Mouse (Mus musculus) kidney, postnatal 36 days (tissue): ENCODE results near the gene Olfr1160.
"Not testable (repeated sequence)": the region's sequence is repeated elsewhere in the genome, so short reads cannot be mapped to it uniquely, and the experiment has no call there.

ENCODE experiments used
- DNase-seq, 2 experiments: peaks; one replicate each; pipeline ENCODE4 v3.0.0; 2021 to 2022; ENCODE audit warnings: mixed read lengths in 2 of 2

The Olfr1160 gene

DNA sequence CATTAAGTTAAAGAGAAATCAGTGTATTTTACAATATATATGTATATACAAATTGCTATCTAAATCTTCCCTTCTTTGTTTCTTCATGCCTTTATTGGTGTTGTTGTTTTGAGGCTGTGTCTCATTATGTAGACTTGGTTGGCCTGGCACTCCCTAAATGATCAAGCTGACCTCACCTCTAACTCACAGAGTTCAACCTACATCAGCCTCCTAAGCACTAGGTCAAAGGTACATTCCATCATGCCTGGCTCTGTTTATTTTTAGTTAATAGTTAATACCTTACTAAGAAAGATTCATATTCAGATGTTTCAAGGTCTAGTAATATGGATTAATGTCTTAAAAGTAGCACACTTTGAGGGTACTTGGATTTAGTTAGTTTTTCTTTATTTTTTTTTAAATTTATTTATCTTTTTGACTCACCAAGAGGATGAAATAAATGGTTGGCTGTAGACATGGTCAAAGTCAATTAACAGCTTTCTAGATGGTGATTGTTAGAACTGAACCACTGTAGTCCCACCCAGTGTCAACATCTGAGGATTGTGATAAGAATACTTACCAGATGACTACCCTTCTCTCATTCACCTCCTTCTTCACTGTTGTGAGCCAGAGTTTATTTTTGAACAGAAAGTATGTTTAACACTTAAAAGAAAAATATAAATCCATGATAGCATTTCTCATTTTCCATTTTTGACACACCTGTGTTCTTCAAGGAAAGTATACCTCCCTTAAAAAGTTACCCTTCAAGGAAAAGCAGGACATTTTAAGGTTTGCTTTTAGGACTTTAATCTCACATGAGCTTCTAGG lies at the start of gene Olfr1160:
TSS of gene Olfr1160 (minus strand) at position 754 of the 804 bp plus-strand sequence.
- DNase-seq: no peak

DNA sequence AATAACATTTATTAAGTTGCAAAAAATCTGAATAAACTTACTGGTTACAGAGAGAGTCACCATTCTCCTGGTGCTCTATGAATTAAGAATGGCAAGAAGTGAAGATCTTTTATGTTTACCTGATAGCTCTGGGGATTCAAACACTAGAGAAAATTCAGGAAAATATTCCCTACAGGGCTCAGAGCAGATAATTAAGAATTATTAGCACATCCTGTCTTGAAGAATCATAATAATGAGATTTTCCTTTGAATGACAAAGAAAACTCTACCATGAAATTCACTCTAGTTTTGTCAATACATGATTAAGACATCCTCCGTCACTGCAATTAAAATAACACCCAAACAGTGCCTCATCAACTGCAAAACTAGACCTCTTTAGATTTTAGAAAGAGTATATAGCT lies 43.0 kb upstream of the Olfr1160 start, which contains the start of gene Olfr1162:
TSS of gene Olfr1162 (minus strand) at position 101 of the 400 bp plus-strand sequence.
- DNase-seq: no peak

DNA sequence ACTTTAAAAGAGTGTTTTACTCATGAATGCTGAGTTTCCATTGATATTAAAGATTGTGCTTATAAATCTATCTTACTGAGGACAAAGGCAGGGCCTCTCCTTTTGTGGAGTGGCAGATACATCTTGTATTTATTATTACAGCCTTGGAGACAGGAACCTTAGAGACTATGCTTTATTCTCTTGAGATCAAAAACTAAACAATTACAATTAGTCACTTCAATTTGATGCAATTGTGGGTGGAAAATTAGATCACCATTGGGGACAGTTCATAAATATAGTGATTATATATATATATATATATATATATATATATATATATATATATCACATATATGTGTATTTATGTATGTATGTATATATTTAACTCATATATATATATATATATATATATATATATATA lies 29.5 kb upstream of the Olfr1160 start, which contains the start of gene Olfr73:
TSS of gene Olfr73 (minus strand) at position 101 of the 400 bp plus-strand sequence.
- no peak for DNase-seq

GRCm38 (mm10) chr2:88022474-88022873 lies 14.4 kb upstream of the Olfr1160 start, which contains the start of gene Olfr1161:
Gene Olfr1161 (plus strand): TSS chr2:88022774.
- DNase-seq: not testable (repeated sequence)

- no peak for DNase-seq
These were observed 18.3 kb downstream of the Olfr1160 start, which contains the start of gene Olfr1158 for GRCm38 (mm10) chr2:87989813-87990212. Gene Olfr1158 (plus strand): TSS chr2:87990113.

- DNase-seq: no peak
These were observed 33.5 kb downstream of the Olfr1160 start, which contains the start of gene Olfr74 for GRCm38 (mm10) chr2:87974563-87974962. Gene Olfr74 (minus strand): TSS chr2:87974663.

DNA sequence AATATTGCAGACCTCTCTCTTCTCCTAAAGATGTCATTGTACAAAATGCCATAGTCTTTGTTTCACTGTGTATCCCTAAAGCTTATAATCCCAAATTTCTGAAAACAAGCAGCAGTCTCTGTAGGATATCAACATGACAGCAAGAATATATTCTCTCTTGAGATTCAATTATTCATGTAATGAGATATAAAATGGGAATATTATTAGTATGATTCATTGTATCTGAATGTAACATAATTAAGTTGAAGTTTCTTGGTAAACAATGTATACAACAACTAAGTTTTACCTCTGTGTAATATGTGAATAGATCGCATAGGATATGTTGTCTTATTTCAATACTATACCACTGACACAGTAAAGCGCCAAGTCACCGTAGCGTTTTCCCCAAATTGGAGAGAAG lies 39.9 kb downstream of the Olfr1160 start, which contains the start of gene Olfr1157:
TSS of gene Olfr1157 (minus strand) at position 101 of the 400 bp plus-strand sequence.
- DNase-seq: no peak

DNA sequence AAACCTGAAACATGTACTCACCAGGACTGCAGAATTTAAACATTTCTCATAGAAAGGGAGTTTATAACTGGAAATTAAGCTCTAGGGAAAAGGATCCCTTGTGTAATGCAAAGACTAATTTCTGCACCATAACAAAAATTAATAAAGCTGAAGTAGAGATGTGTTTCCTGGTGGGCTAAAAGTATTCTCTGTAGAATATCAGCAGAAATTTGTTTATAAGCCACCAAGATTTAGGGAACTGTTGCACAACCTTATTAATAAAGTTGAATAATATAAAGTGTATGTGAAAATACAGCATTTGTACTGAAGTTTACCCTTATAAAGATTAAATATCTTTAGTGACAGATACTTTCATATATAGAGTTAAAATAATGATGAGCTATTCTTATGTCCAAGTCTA lies 55.1 kb downstream of the Olfr1160 start, which contains the start of gene Olfr1156:
TSS of gene Olfr1156 (minus strand) at position 101 of the 400 bp plus-strand sequence.
- no peak for DNase-seq
